Mouse (Mus musculus): ENCODE measurements around the gene Zap70.
"Not testable (repeated sequence)": the region's sequence is repeated elsewhere in the genome, so short reads cannot be mapped to it uniquely, and the experiment has no call there.

Zap70 gene

DNA sequence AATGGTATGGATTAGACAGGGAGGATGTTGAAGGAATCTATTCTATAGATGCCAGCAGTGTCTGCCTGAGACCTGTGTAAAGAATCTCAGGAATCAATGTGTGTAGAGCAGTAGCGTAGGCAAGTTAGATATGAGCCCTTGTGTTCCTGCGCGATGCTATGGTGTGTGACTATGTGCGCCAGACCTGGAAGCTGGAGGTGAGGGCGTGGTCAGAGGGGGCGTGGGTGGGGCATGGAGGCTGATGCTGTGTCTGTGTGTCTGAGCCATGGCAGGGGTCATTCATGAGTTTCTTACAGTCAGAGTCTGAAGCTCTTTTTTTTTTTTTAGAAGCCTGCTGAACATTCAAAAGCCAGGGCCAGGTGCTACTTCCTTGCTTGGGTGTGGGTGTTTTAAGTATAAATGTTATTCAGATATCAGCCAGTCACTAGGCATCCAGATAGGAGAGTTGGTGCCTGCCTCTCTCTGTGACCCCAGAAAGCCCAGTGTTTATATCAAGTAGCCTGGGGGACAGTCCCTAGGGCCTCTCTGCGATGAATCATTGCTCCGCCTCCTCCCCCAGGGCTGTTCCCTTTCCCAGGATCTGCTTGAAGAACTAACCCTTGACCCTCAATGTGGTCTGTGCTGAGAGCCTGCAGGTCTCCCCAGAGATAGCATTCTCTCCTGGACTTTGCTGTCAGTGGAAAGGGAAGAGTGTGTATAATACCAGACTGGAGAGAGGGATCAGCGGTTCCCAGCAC is 10.8 kb downstream of the Zap70 start:
- in situ Hi-C loops (cut with MboI, MseI) = no loop called here

GRCm38 (mm10) chr1:36780793-36781192 is 19.2 kb downstream of the Zap70 start:
- in situ Hi-C loops (cut with MboI, MseI) = no loop called here

DNA sequence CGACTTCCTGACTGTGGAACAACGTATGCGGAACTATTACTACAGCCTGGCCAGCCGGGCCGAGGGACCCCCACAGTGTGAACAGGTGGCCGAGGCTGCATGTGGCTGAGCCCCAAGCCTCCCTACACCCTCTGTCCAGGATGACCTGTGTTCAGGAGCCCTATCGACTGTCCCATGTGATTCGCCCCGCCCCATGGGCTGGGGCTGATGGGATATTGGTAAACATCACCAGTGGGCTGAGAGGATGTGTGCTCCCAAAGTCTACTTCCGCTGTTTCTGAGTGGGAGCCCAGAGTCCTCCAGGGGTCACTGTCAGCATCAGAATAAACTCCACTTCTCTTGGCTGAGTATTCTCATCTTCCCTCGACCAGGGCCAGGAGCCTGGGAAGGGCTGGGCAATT is 20.9 kb downstream of the Zap70 start:
- in situ Hi-C loops (cut with MboI, MseI) = no loop called here

GRCm38 (mm10) chr1:36784365-36785134 is 23.0 kb downstream of the Zap70 start:
- in situ Hi-C loops (cut with MboI, MseI) = no loop called here

DNA sequence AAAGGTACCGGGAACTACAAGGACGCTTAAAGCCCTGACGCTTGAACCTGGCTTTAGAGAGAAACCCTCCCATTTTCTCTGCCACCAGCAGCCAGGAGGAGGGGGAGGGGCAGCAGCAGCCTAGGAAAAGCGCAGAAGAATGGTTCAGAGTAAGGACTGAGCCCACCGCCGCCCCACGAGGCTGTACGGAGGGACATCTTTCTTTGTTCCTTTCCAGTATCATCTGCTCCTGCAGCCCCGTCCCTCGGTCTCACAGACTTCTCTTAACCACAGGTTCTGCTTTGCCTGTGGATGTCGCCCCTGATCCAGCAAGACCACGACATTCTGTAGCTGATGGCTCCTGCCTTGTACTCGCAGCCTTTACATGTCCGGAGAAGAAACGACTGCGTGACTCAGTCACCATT is 23.6 kb downstream of the Zap70 start:
- in situ Hi-C loops (cut with MboI, MseI) = no loop called here

DNA sequence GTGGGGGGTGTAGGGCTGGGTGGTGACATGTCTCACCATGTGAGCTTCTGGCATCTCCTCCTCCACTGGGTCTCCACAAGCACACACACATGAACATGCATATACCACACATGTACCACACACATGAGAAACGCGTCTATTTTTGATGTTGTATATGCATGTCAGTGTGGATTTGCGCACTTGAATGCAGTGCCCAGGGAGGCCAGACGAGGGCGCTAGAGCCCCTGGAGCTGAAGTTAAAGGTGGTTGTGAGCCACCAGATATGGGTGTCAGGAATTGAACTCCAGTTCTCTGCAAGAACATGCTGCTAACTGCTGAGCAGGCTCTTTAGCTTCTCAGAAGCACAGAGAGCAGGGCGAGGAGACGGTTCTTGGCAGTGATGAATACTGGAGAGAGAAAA is 24.8 kb downstream of the Zap70 start:
- in situ Hi-C loops (cut with MboI, MseI) = no loop called here

DNA sequence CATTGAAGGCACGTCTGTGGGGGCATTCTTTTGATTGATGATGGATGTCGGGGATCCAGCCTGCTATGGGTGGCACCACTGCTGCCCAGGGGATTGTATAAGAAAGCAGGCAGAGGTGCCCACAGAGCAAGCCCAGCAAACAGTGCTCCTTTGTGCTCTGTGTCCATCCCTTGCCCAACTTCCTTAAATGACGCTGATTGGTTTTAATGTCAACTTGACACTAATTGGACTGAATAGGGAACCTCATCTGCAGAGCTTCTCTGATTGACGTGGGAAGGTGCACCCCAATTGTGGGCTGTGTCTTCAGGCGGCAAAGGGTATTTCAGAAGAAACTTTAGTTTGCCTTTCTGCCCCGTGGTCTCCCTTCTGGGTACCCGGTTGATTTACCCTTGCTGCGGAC is 27.8 kb downstream of the Zap70 start:
- in situ Hi-C loops (cut with MboI, MseI) = no loop called here

- in situ Hi-C loops (cut with MboI, MseI) = no loop called here
These were observed 35.1 kb downstream of the Zap70 start for GRCm38 (mm10) chr1:36796711-36797110.

GRCm38 (mm10) chr1:36797481-36797880 is 35.9 kb downstream of the Zap70 start:
- in situ Hi-C loops (cut with MboI, MseI) = no loop called here

GRCm38 (mm10) chr1:36800379-36801011 is 38.9 kb downstream of the Zap70 start:
- in situ Hi-C loops (cut with MboI, MseI) = no loop called here

- in situ Hi-C loops (cut with MboI, MseI) = no loop called here
These were observed 42.7 kb downstream of the Zap70 start for GRCm38 (mm10) chr1:36804259-36804658.

DNA sequence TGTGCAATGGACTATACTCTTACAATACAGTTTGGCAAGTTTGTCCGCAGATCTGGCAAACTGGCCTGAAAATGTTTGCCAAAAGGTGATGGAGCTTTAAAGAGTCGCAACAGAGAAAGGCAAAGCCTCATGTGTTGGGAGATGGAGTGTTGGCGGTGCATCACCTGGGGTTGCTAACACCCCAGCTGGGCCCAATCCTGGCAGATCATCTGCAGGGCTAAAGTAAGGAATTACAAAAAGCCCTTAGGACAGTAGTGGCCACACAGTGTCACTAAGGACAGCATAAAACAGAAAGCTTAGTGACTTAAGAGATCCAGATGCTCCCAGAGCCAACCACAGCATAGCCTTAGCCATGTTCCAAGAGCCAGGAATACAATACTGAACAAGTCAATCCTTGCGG is 43.2 kb downstream of the Zap70 start:
- in situ Hi-C loops (cut with MboI, MseI) = no loop called here

GRCm38 (mm10) chr1:36806181-36806905 is 44.7 kb downstream of the Zap70 start:
- in situ Hi-C loops (cut with MboI, MseI) = no loop called here

GRCm38 (mm10) chr1:36807086-36807485 is 45.5 kb downstream of the Zap70 start:
- in situ Hi-C loops (cut with MboI, MseI) = no loop called here

- in situ Hi-C loops (cut with MboI, MseI) = no loop called here
These were observed 46.4 kb downstream of the Zap70 start for GRCm38 (mm10) chr1:36807782-36808565.

DNA sequence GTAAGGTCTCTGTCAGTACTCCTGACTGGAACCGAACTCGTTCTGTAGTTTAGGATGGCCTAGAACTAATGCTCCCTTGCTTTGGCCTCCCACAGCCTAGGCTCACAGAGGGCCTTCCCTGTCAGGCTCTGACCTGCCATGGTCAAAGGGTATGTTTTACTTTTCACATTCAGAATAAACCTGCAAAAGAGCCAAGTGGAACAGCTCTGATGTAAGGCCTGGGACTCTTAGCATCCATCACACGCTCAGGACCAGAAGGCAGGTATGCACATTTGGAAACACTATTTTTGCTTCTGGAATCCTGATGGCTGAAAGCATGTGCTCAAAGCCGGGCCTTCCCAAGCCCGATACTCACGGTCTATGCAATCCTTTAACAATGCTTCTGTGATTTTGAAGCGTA is 50.2 kb downstream of the Zap70 start:
- in situ Hi-C loops (cut with MboI, MseI) = no loop called here

GRCm38 (mm10) chr1:36813415-36813814 is 51.8 kb downstream of the Zap70 start:
- in situ Hi-C loops (cut with MboI, MseI) = no loop called here

DNA sequence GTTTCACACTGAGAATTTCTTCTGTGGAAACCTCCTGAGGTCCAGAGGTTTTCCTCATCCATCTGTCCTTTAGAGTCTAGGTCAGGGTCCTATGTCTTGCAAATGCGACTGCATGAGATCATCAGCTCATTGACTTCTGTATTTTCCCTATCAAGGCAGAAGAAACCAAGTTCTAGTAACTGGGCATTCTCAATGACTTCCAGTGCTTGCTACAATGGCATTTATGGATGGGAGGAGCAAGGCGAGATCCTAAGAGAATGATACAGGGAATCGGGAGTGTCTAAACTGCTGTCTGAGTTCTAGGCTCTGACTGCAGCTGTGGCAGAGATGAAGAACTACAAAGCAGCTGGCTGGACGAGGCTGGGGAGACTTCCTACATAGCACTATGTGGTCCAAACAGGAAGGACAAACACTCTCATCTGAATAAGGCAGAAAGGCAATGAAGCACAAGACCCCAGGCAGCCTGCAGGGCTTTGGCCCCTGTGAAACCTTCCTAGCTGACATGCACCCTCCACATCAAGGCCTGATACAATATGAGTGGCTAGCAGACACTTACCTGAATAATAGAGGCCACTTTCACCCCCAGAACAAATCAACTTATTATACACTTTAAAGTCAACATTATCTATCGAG is 52.8 kb downstream of the Zap70 start:
- in situ Hi-C loops (cut with MboI, MseI) = no loop called here

- in situ Hi-C loops (cut with MboI, MseI) = no loop called here
These were observed 53.6 kb downstream of the Zap70 start for GRCm38 (mm10) chr1:36815166-36815565.

DNA sequence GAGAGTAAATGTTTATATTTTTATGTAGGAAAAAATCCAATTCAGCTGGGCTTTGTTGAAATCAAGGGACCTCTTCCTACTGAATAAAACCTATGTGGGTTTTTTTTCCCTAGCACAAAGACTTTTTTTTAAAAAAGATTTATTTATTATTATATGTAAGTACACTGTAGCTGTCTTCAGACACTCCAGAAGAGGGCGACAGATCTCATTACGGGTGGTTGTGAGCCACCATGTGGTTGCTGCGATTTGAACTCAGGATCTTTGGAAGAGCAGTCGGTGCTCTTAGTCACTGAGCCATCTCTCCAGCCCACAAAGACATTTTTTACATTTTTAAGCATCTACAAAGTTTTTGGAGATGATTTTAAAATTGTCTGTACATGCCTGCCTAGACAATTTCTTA is 60.3 kb downstream of the Zap70 start:
- in situ Hi-C loops (cut with MboI, MseI) = not testable (repeated sequence)

- in situ Hi-C loops (cut with MboI, MseI) = no loop called here
These were observed 62.8 kb downstream of the Zap70 start for GRCm38 (mm10) chr1:36824356-36824755.
